Mouse (Mus musculus): ENCODE measurements around the gene Rundc1.

Rundc1 gene

DNA sequence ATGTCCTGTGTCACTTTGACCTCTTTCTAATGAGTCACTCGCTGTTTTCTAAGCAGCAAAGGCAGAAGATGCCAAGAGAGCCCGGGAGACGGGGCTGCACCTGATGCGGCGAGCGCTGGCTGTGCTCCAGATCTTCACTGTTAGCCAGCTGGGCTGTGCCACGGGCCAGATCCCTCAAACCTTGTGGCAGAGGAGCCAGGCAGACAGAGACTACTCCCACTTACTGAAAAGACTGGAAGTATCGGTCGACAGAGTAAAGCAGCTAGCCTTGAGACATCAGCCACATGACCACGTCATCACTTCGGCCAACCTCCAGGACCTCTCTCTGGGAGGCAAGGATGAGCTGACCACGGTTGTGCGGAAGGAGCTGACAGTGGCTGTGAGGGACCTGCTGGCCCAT is 8.5 kb downstream of the Rundc1 start:
- ChIA-PET POLR2A (interaction anchor here (0.8 to 14.8 kb wide), 16 partner anchors 8 to 425 kb away, joined by 3 to 207 read pairs (median 6); partner anchors contain the start of genes Rpl27 (in 4 of the 4), Aarsd1 (in 2 of the 4), Gm27029 (in 2 of the 4) and Ptges3l (in 2 of the 4)), CTCF (interaction anchor here in 2 of 4 experiments (0.5 to 2.1 kb wide), 7 partner anchors 9 to 1969 kb away, joined by 3 to 15 read pairs (median 4); partner anchors contain the start of genes Rpl27 (in 2 of the 2), Gm27029 (in 1 of the 2), Ptges3l (in 1 of the 2) and Rundc1 (in 1 of the 2))

DNA sequence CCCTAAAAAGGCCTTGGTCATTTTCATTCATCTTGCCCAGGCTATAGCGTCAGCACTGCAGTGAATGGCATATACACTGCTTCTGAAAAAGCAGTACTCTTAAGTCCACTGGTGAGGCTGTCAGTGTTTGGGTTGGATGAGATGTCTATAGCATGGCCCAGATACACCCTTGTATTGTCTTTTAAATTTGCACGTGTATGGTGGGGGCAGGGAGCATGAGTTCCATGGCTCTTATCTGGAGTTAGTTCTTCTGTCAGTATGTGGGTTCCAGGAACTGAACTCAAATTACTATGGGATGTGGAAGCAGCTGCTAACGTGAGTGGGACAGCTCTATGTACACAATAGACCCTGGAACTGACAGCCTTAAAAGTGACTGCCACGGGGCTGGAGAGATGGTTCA is 10.9 kb downstream of the Rundc1 start:
- ChIA-PET CTCF (no interaction called here), POLR2A (interaction anchor here (0.7 to 14.8 kb wide), 11 partner anchors 8 to 33 kb away, joined by 3 to 207 read pairs (median 4); partner anchors contain the start of genes Aarsd1 (in 2 of the 4), Ptges3l (in 1 of the 4), Rpl27 (in 1 of the 4) and Rundc1 (in 1 of the 4))

GRCm38 (mm10) chr11:101436916-101437315 is 12.0 kb downstream of the Rundc1 start:
- ChIA-PET POLR2A (interaction anchor here in 3 of 4 experiments (0.6 to 2.5 kb wide), 17 partner anchors 8 to 242 kb away, joined by 3 to 8 read pairs (median 3); partner anchors contain the start of genes Rnd2 (in 3 of the 3), Aarsd1 (in 1 of the 3), Becn1 (in 1 of the 3) and Gm27029 (in 1 of the 3)), CTCF (interaction anchor here in 3 of 4 experiments (0.5 to 1.0 kb wide), 4 partner anchors 9 to 53 kb away, joined by 3 to 4 read pairs (median 3); no protein-coding TSS in a partner anchor)

DNA sequence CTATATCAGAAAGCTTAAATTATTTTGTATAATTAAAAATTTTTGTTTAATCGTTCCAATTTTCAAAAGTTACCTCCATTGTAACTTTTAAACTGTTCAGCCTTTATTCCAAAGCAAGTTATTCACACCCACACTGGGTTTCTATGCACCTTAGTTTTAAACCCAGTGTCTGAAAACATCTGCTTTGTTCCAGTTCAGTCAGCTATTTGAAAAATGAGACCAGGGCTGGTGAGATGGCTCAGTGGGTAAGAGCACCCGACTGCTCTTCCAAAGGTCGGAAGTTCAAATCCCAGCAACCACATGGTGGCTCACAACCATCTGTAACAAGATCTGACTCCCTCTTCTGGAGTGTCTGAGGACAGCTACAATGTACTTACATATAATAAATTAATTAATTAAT is 13.1 kb downstream of the Rundc1 start:
- POLR2A ChIA-PET, result interaction anchor here in 1 of 4 experiments (0.6 to 0.7 kb wide), 3 partner anchors 17 to 130 kb away, joined by 3 to 4 read pairs (median 3); no protein-coding TSS in a partner anchor

DNA sequence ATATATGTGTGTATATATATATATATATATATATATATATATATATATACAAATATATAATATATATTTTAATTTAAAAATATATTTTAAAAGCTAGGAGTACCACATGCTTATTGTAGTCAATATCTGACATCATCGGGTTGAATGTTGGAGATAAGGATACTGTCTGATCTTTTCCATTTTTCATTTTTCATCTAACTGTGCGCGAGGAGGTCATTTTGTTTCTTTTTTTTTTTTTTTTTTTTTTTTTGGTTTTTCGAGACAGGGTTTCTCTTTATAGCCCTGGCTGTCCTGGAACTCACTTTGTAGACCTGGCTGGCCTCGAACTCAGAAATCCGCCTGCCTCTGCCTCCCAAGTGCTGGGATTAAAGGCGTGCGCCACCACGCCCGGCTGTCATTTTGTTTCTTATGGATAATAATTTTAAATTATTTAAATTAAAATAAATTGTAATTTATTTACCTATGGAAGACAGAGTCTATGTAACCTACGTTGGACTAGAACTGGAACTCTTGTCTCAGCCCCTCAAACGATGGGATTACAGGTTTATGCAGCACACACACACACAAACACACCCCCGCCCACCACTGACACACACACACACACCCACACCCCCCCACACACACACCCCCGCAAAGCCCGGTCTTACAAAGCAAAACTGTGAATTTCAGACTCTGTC is 16.7 kb downstream of the Rundc1 start:
- ChIA-PET CTCF (interaction anchor here (0.5 to 1.8 kb wide), 85 partner anchors 8 to 1026 kb away, joined by 3 to 21 read pairs (median 4); partner anchors contain the start of genes Ptges3l (in 3 of the 4), Rundc1 (in 3 of the 4), Becn1 (in 2 of the 4) and Cntd1 (in 2 of the 4)), POLR2A (interaction anchor here (0.5 to 22.5 kb wide), 294 partner anchors 8 to 1716 kb away, joined by 3 to 550 read pairs (median 4); partner anchors contain the start of genes Gm27029 (in 4 of the 4), Ptges3l (in 4 of the 4), Rnd2 (in 4 of the 4) and Rundc1 (in 4 of the 4))

More for the DNA sequence above, 13.1 kb downstream of the Rundc1 start:
- CTCF ChIA-PET, result interaction anchor here in 2 of 4 experiments (0.7 to 0.8 kb wide), 3 partner anchors 12 to 390 kb away, joined by 3 to 5 read pairs (median 4); no protein-coding TSS in a partner anchor

DNA sequence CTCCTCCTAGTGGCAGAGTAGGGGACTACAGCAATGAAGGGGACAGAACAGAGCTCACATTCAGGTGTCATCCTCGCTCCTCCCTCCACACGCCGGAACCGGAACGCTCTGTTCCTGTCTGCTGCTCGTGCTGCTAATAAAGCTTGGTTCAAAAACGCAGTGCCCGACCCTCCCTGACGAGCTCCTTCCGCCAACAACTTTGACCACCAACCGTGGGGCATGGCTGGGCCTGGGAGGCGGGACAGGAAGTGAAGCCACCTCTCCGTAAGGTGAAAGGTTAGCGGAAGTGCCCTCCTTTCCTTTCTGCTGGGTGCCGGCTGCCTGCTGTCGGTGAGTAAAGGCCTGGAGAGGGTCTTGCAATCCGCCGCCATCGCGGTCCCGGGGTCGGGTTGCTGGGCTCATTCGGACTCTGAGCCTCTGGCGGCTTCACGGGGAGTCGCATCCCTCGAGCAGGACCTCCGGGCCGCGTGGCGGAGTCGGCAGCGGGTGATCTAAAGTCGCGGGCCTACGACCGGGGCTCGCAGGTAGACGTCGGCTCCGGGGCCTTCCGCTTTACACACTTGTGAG is 17.3 kb downstream of the Rundc1 start, which contains the start of gene Rpl27:
Gene Rpl27, plus strand, starts transcription at position 172 of the 567 bp plus-strand sequence.
- CTCF ChIA-PET, result interaction anchor here (0.5 to 1.8 kb wide), 89 partner anchors 8 to 1027 kb away, joined by 3 to 21 read pairs (median 4); partner anchors contain the start of genes Ptges3l (in 3 of the 4), Rundc1 (in 3 of the 4), Becn1 (in 2 of the 4) and Cntd1 (in 2 of the 4)
- POLR2A ChIA-PET, result interaction anchor here (0.5 to 22.5 kb wide), 295 partner anchors 9 to 1716 kb away, joined by 3 to 550 read pairs (median 4); partner anchors contain the start of genes Gm27029 (in 4 of the 4), Ptges3l (in 4 of the 4), Rnd2 (in 4 of the 4) and Rundc1 (in 4 of the 4)

DNA sequence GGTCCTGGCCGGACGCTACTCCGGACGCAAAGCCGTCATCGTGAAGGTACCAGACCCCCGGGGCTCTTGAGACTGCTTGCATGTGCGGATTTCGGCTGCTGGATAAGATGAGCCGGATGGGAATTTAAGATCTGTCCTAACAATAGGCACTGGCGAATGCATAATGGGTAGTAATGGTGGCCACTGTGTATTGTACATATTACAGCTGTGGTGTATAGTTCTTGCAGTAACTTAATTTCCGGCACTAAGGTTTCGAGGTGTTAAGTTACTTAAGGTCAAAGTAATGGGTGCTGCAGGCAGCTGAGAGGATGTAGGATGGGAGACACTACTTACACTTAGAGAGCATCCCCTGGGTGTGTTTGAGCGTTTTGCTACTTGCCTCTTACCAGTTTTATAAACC is 17.9 kb downstream of the Rundc1 start:
- ChIA-PET CTCF (interaction anchor here (0.5 to 1.8 kb wide), 34 partner anchors 9 to 311 kb away, joined by 3 to 21 read pairs (median 6); partner anchors contain the start of genes Ptges3l (in 2 of the 4), Rundc1 (in 2 of the 4), Becn1 (in 1 of the 4) and Brca1 (in 1 of the 4)), POLR2A (interaction anchor here (0.6 to 22.5 kb wide), 93 partner anchors 9 to 933 kb away, joined by 3 to 550 read pairs (median 9); partner anchors contain the start of genes Aarsd1 (in 3 of the 4), Gm27029 (in 3 of the 4), Ptges3l (in 3 of the 4) and Rnd2 (in 3 of the 4))

DNA sequence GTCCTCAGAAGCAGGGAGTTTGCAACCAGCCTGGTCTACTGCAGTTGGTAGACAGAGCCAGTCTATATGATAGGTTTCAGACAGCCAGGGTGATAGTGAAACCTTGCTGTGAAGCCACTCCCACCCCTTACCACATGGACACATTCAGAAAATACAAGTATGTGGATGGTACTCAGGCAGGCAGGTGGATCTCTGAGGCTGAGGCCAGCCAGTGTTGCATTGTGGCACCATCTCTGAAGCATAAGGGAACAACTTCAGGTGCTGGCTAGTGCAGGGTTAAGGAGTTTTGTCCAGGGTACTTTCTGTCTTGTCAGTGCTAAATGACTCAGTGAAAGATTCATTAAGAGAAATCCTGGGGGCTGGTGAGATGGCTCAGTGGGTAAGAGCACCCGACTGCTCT is 21.4 kb downstream of the Rundc1 start:
- CTCF ChIA-PET, result interaction anchor here in 1 of 4 experiments (2.3 kb wide), 1 partner anchor 21 kb away, joined by 6 read pairs; no protein-coding TSS in a partner anchor
- POLR2A ChIA-PET, result interaction anchor here in 2 of 4 experiments (1.2 to 22.5 kb wide), 8 partner anchors 9 to 186 kb away, joined by 3 to 550 read pairs (median 147); partner anchors contain the start of genes Rnd2 (in 2 of the 2), Vat1 (in 2 of the 2), Aarsd1 (in 1 of the 2) and Gm27029 (in 1 of the 2)

GRCm38 (mm10) chr11:101446860-101447259 is 22.0 kb downstream of the Rundc1 start:
- ChIA-PET POLR2A (interaction anchor here in 2 of 4 experiments (1.2 to 22.5 kb wide), 4 partner anchors 16 to 166 kb away, joined by 3 to 550 read pairs (median 59); partner anchors contain the start of genes Rnd2 (in 2 of the 2) and Vat1 (in 2 of the 2)), CTCF (interaction anchor here in 1 of 4 experiments (2.3 kb wide), 1 partner anchor 21 kb away, joined by 6 read pairs; no protein-coding TSS in a partner anchor)

- ChIA-PET POLR2A (interaction anchor here in 2 of 4 experiments (1.4 to 22.5 kb wide), 6 partner anchors 11 to 107 kb away, joined by 3 to 550 read pairs (median 9); partner anchors contain the start of genes Rnd2 (in 2 of the 2) and Vat1 (in 2 of the 2)), CTCF (interaction anchor here in 1 of 4 experiments (0.5 kb wide), 1 partner anchor 365 kb away, joined by 3 read pairs; the partner anchor contains the start of gene Coasy)
Observed at GRCm38 (mm10) chr11:101447786-101448185, 22.9 kb downstream of the Rundc1 start.

DNA sequence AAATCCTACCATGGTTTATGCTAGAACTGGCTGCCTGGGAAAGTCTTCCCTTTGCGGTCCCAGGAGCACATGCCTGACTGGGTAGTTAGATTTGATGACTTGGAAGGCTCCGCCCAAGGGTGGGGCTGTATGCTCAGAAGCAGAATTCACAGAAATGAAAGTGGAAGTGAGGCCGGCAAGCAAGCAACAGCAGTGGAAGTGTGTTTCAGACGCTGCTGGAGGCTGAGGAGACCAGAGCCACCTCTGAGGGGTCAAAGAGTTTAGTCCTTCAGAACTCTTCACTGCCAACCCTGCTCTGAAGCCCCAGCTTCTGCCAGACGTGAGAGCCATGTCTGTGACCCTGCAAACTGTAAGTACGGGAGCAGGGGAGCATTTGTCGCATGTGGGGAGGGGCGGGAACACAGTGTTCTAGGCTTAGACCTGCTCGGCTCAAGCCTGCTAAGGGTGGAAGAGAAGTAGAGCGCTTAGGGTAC is 23.4 kb downstream of the Rundc1 start, which contains the start of gene Ifi35:
Gene Ifi35, plus strand, starts transcription at position 134 of the 473 bp plus-strand sequence.
- CTCF ChIA-PET, result interaction anchor here in 2 of 4 experiments (0.5 kb wide), 2 partner anchors 242 to 366 kb away, joined by 3 read pairs; partner anchors contain the start of gene Coasy (in 1 of the 2)

DNA sequence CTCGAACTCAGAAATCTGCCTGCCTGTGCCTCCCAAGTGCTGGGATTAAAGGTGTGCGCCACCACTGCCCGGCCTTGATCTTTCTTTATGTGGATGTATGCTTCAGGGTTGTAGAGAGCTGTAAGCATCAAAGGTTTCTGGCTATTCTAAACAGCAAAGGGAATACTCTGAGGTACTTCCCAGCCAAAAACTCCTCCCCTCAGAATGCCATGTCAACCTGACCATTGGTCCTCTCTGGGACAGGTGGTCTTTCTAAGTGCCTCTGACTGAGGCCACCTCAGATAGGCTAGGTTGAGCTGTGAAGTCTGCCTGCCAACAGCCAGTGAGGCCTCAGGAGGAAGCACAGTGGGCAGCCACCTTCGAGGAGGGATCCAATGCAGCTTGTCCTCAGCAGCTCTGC is 24.0 kb downstream of the Rundc1 start:
- CTCF ChIA-PET, result interaction anchor here in 3 of 4 experiments (0.5 to 0.8 kb wide), 3 partner anchors 45 to 241 kb away, joined by 3 to 5 read pairs (median 3); no protein-coding TSS in a partner anchor

More for the DNA sequence above, 23.4 kb downstream of the Rundc1 start, which contains the start of gene Ifi35:
- POLR2A ChIA-PET, result interaction anchor here in 2 of 4 experiments (0.8 to 22.5 kb wide), 8 partner anchors 11 to 277 kb away, joined by 3 to 550 read pairs (median 6); partner anchors contain the start of genes Rnd2 (in 2 of the 2), Vat1 (in 2 of the 2) and Aarsd1 (in 1 of the 2)

DNA sequence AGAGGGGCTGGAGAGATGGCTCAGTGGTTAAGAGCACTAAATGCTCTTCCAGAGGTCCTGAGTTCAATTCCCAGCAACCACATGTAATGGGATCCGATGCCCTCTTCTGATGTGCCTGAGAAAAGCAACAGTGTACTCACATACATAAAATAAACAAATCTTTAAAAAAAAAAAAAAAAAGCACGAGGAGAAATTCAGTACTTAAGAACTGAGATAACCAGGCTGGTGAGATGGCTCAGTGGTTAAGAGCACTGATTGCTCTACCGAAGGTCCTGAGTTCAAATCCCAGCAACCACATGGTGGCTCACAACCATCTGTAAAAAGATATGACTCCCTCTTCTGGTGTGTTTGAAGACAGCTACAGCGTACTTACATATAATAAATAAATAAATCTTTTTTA is 24.7 kb downstream of the Rundc1 start:
- CTCF ChIA-PET, result interaction anchor here (0.5 to 1.2 kb wide), 6 partner anchors 8 to 126 kb away, joined by 3 to 5 read pairs (median 3); partner anchors contain the start of gene Rpl27 (in 1 of the 4)
- POLR2A ChIA-PET, result interaction anchor here in 3 of 4 experiments (0.7 to 22.5 kb wide), 8 partner anchors 6 to 318 kb away, joined by 3 to 550 read pairs (median 9); partner anchors contain the start of genes Rnd2 (in 2 of the 3), Vat1 (in 2 of the 3), Aarsd1 (in 1 of the 3) and Rpl27 (in 1 of the 3)

More for the DNA sequence above, 24.0 kb downstream of the Rundc1 start:
- POLR2A ChIA-PET, result interaction anchor here in 3 of 4 experiments (0.7 to 22.5 kb wide), 9 partner anchors 10 to 317 kb away, joined by 3 to 550 read pairs (median 6); partner anchors contain the start of genes Rnd2 (in 2 of the 3), Vat1 (in 2 of the 3) and Aarsd1 (in 1 of the 3)

DNA sequence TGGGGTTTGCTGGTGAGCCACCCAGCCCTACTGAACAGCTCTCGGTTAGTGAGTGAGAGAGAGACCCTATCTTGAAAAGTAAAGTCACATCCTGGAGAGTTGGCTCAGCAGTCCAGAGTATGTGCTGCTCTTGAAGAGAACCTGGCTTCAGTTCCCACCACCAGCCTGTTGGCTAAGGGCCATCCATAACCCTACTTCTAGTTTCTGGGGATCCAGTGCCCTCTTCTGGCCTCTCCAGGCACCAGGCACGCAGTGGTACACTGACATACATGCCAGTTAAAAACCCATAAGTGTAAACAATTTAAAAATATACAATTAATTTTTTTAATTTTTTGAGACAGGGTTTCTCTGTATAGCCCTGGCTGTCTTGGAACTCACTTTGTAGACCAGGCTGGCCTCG is 25.5 kb downstream of the Rundc1 start:
- CTCF ChIA-PET, result interaction anchor here in 3 of 4 experiments (0.6 to 1.2 kb wide), 3 partner anchors 8 to 18 kb away, joined by 3 to 4 read pairs (median 3); no protein-coding TSS in a partner anchor
- POLR2A ChIA-PET, result interaction anchor here in 2 of 4 experiments (2.9 to 22.5 kb wide), 4 partner anchors 7 to 14 kb away, joined by 12 to 550 read pairs (median 99); partner anchors contain the start of genes Rnd2 (in 2 of the 2), Vat1 (in 2 of the 2) and Rpl27 (in 1 of the 2)

DNA sequence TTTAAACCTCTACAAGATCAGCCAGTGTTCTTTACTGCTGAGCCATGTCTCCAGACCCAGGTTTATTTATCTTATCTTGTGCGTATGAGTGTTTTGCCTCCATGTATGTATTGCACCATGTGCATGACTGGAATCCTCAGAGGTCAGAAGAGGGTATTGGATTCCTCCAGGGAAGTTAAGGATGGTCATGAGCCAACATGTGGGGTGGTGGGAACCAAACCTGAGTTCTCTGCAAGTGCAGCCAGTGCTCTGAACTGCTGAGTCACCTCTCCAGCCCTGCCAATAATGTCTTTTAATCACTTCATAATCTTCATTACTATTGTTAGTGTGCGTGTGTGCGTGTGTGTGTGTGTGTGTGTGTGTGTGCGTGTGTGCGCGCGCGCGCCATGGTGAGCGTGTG is 26.7 kb downstream of the Rundc1 start:
- ChIA-PET POLR2A (interaction anchor here (0.6 to 24.0 kb wide), 10 partner anchors 2 to 17 kb away, joined by 3 to 550 read pairs (median 8); partner anchors contain the start of genes Rpl27 (in 4 of the 4), Rnd2 (in 3 of the 4), Vat1 (in 2 of the 4) and Ifi35 (in 1 of the 4)), CTCF (interaction anchor here in 1 of 4 experiments (1.2 kb wide), 1 partner anchor 10 kb away, joined by 5 read pairs; the partner anchor contains the start of gene Rpl27)
